Mouse (Mus musculus): ENCODE data around the gene Eno1. TPM values are rescaled to one million over a fixed set of nuclear protein-coding genes. Genes with fewer than 3 reads are reported as not detected.
A peak's percentile ranks its signal among the peaks of the same experiment; 100 is the strongest.

The Eno1 gene
- total and polyA plus RNA-seq, 2 experiments = 283 to 392 TPM

DNA sequence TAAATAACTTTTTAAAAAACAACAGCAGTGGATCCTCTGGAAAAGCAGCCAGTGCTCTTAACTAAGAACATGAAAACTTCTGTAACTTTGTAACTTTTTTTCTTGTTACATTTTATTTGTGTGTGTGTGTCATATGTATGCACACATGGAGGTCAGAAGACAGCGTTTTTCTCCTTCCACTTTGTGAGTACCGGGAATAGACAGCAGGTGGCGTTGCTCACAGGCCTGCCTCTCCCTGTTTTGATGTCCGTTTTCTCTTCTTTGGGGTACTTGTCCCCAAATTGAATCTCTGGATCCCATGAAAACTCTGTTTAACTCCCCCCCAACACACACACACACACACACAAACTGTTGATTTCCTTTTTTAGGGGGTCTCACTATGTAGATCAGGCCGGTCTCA is 22.6 kb upstream of the Eno1 start:
- WGBS = 45% methylated on average over 5 of the region's 5 CpGs
- no peak overlapping the region for H3K27ac ChIP-seq (replicated peaks; ENCODE audit: insufficient read depth, low read depth, low read length)
- H3K4me3 ChIP-seq (ENCODE audit: insufficient read depth, low read depth, low read length) = no peak overlapping the region
- H3K9ac ChIP-seq (ENCODE audit: low read depth, low read length) = no peak overlapping the region
- no peak for DNase-seq (ENCODE audit: extremely low read depth, low read depth, low spot score)
- no peak for TF ChIP-seq POLR2A (IDR thresholded peaks at IDR 0.05; ENCODE audit: extremely low read depth, insufficient read depth, low read length)
- peak; percentile 52; the same call in 1 of the 2 replicates for TF ChIP-seq CTCF (IDR thresholded peaks at IDR 0.05; ENCODE audit: low read depth, low read length)
- H3K4me1 ChIP-seq (ENCODE audit: control insufficient read depth, insufficient read depth, low read length) = peaks cover 5% of the 10 kb centered on the region
- H3K36me3 ChIP-seq (ENCODE audit: control insufficient read depth, insufficient read depth, low read length) = no peaks in the 10 kb centered on the region
- H3K79me2 ChIP-seq (ENCODE audit: control insufficient read depth, insufficient read depth, low read length) = no peaks in the 10 kb centered on the region
- no peaks in the 10 kb centered on the region for H3K27me3 ChIP-seq (ENCODE audit: control insufficient read depth, insufficient read depth, low read length)

DNA sequence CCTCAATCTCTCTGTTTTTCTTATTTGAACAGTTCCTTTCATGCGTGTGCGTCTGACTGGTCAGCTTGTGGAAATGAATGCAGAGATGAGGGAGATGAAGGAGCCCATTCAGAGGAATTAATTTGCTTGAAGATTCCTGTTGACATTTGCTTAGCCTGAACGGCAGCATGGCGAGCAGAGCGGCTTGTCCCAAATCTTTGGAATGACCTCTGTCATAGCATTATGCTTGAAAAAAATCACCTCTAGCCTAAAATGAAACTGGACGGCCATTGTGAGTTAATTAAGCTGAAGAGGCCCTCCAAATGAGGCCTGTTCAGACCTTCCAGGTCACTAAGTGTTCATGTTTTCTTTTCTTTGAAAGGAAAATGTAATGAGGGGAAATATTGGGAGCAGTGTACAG is 20.1 kb upstream of the Eno1 start:
- H3K27me3 ChIP-seq (ENCODE audit: control insufficient read depth, insufficient read depth, low read length) = no peaks in the 10 kb centered on the region
- TF ChIP-seq CTCF (IDR thresholded peaks at IDR 0.05; ENCODE audit: low read depth, low read length) (no peak), POLR2A (IDR thresholded peaks at IDR 0.05; ENCODE audit: extremely low read depth, insufficient read depth, low read length) (no peak)
- no peaks in the 10 kb centered on the region for H3K79me2 ChIP-seq (ENCODE audit: control insufficient read depth, insufficient read depth, low read length)
- no peak for DNase-seq (ENCODE audit: extremely low read depth, low read depth, low spot score)
- no peak overlapping the region for H3K4me3 ChIP-seq (ENCODE audit: insufficient read depth, low read depth, low read length)
- no peaks in the 10 kb centered on the region for H3K36me3 ChIP-seq (ENCODE audit: control insufficient read depth, insufficient read depth, low read length)
- H3K9ac ChIP-seq (ENCODE audit: low read depth, low read length) = no peak overlapping the region
- WGBS = 76% methylated on average over 6 of the region's 6 CpGs
- peaks cover 12% of the 10 kb centered on the region for H3K4me1 ChIP-seq (ENCODE audit: control insufficient read depth, insufficient read depth, low read length)
- H3K27ac ChIP-seq (replicated peaks; ENCODE audit: insufficient read depth, low read depth, low read length) = no peak overlapping the region

DNA sequence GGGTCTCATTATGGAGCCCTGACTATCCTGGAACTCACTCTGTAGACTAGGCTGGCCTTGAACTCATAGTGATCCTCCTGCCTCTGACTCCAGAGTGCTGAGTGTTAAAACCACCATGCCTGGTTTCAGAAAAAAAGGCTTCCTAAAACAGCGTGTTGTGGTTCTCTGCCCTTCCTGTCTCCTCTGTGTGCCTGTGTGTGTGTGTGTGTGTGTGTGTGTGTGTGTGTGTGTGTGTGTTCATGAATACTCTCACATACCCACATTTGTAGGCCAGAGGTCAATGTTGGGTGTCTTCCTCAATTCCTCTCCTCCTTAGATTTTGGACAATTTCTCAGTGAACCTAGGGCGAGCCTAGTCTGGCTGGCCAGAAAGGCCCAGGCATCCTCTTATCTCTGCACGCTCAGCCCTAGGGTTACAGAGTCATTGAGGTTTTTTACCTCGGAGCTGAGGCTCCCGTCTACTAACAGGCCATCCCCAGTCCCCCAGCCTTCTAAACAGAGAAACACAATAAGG is 19.4 kb upstream of the Eno1 start:
- no peaks in the 10 kb centered on the region for H3K27me3 ChIP-seq (ENCODE audit: control insufficient read depth, insufficient read depth, low read length)
- TF ChIP-seq CTCF (IDR thresholded peaks at IDR 0.05; ENCODE audit: low read depth, low read length) (no peak), POLR2A (IDR thresholded peaks at IDR 0.05; ENCODE audit: extremely low read depth, insufficient read depth, low read length) (no peak)
- H3K9ac ChIP-seq (ENCODE audit: low read depth, low read length) = no peak overlapping the region
- WGBS = 70% methylated on average over 5 of the region's 5 CpGs
- H3K36me3 ChIP-seq (ENCODE audit: control insufficient read depth, insufficient read depth, low read length) = no peaks in the 10 kb centered on the region
- DNase-seq (ENCODE audit: extremely low read depth, low read depth, low spot score) = no peak
- peaks cover 15% of the 10 kb centered on the region for H3K4me1 ChIP-seq (ENCODE audit: control insufficient read depth, insufficient read depth, low read length)
- H3K4me3 ChIP-seq (ENCODE audit: insufficient read depth, low read depth, low read length) = no peak overlapping the region
- no peaks in the 10 kb centered on the region for H3K79me2 ChIP-seq (ENCODE audit: control insufficient read depth, insufficient read depth, low read length)
- H3K27ac ChIP-seq (replicated peaks; ENCODE audit: insufficient read depth, low read depth, low read length) = no peak overlapping the region

DNA sequence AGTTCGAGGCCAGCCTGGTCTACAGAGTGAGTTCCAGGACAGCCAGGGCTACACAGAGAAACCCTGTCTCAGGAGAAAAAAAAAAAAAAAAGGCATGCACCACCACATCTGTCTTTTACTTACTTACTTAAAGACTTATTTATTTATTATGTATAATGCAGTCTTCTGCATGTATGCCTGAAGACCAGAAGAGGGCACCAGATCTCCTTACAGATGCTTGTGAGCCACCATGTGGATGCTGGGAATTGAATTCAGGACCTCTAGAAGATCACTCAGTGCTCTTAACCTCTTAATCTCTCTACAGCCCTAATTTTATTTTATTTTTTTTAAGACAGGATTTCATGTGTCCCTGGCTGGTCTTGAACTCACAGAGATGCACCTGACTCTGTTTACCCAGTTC is 18.6 kb upstream of the Eno1 start:
- 93% methylated on average over 1 of the region's 1 CpGs for WGBS

DNA sequence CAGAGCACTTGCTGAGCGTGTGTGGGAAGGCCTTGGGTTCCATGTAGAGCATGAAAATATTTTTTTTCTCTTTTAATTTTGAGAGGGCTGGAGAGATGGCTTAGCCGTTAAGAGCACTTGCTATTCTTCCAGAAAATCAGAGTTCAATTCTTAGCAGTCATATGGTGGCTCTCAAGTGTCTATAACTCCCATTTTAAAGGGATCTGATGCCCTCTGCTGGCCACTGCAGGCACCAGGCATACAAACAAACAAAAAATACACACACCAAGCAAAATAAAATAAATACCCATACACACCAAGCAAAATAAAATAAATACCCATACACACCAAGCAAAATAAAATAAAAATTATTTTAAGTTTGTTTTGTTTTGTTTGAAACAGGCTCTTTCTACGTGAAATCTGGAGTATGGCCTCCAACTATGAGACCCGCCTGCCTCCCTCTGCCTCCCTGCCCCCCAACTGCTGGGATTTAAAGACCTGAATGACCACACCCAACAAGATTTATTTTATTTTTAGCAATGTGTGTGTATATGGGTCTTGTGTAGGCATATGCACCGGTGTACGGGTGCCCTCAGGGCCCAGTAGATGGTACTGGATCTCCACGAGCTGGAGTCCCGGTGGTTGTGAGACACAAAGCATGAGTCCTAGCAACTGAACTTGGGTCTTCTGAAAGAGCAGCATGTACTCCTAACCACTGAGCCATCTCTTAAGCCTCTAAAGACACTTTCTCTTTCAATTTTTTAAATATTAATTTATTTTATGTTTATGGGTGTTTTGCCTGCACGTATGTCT is 16.8 kb upstream of the Eno1 start:
- H3K27ac ChIP-seq (replicated peaks; ENCODE audit: insufficient read depth, low read depth, low read length) = peak overlapping the region; percentile 74
- DNase-seq (ENCODE audit: extremely low read depth, low read depth, low spot score) = peak; percentile 70
- H3K27me3 ChIP-seq (ENCODE audit: control insufficient read depth, insufficient read depth, low read length) = no peaks in the 10 kb centered on the region
- no peaks in the 10 kb centered on the region for H3K36me3 ChIP-seq (ENCODE audit: control insufficient read depth, insufficient read depth, low read length)
- peaks cover 12% of the 10 kb centered on the region for H3K4me1 ChIP-seq (ENCODE audit: control insufficient read depth, insufficient read depth, low read length)
- peak overlapping the region; percentile 53 for H3K9ac ChIP-seq (ENCODE audit: low read depth, low read length)
- WGBS = 33% methylated on average over 9 of the region's 9 CpGs
- no peaks in the 10 kb centered on the region for H3K79me2 ChIP-seq (ENCODE audit: control insufficient read depth, insufficient read depth, low read length)
- H3K4me3 ChIP-seq (ENCODE audit: insufficient read depth, low read depth, low read length) = peak overlapping the region; percentile 44; the same call in 1 of the 2 replicates
- TF ChIP-seq POLR2A (IDR thresholded peaks at IDR 0.05; ENCODE audit: extremely low read depth, insufficient read depth, low read length) = no peak
- TF ChIP-seq CTCF (IDR thresholded peaks at IDR 0.05; ENCODE audit: low read depth, low read length) = peak; percentile 70

More for the DNA sequence above, 18.6 kb upstream of the Eno1 start:
- Histone ChIP-seq H3K4me1 (ENCODE audit: control insufficient read depth, insufficient read depth, low read length) (peaks cover 12% of the 10 kb centered on the region), H3K9ac (ENCODE audit: low read depth, low read length) (no peak overlapping the region), H3K4me3 (ENCODE audit: insufficient read depth, low read depth, low read length) (no peak overlapping the region), H3K79me2 (ENCODE audit: control insufficient read depth, insufficient read depth, low read length) (no peaks in the 10 kb centered on the region), H3K27ac (replicated peaks; ENCODE audit: insufficient read depth, low read depth, low read length) (no peak overlapping the region), H3K36me3 (ENCODE audit: control insufficient read depth, insufficient read depth, low read length) (no peaks in the 10 kb centered on the region), H3K27me3 (ENCODE audit: control insufficient read depth, insufficient read depth, low read length) (no peaks in the 10 kb centered on the region)
- TF ChIP-seq POLR2A (IDR thresholded peaks at IDR 0.05; ENCODE audit: extremely low read depth, insufficient read depth, low read length) (no peak), CTCF (IDR thresholded peaks at IDR 0.05; ENCODE audit: low read depth, low read length) (no peak)
- no peak for DNase-seq (ENCODE audit: extremely low read depth, low read depth, low spot score)

DNA sequence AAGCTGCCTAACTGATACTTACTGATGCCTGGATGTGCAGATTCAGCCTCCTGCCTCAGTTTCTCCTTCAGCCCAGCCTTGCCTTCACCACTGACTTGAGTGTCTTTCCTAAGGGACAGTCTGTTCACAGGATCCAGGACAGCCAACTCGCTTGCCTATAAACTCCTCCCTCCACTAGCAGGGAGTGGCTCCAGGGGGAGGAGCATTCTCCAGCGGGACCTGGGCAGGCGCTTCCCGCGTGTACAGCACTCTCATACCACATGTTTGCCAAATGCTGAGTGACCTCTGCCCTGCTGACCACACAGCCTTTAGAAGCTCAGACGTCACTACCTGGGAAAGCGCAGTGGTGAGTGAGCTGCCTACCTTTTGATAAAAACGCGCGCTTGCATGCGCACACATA is 15.9 kb upstream of the Eno1 start:
- H3K27ac ChIP-seq (replicated peaks; ENCODE audit: insufficient read depth, low read depth, low read length) = peak overlapping the region; percentile 96
- no peaks in the 10 kb centered on the region for H3K79me2 ChIP-seq (ENCODE audit: control insufficient read depth, insufficient read depth, low read length)
- H3K4me1 ChIP-seq (ENCODE audit: control insufficient read depth, insufficient read depth, low read length) = peaks cover 12% of the 10 kb centered on the region
- peak; percentile 98 for DNase-seq (ENCODE audit: extremely low read depth, low read depth, low spot score)
- TF ChIP-seq CTCF (IDR thresholded peaks at IDR 0.05; ENCODE audit: low read depth, low read length) (no peak), POLR2A (IDR thresholded peaks at IDR 0.05; ENCODE audit: extremely low read depth, insufficient read depth, low read length) (peak; percentile 61; the same call in 1 of the 2 replicates)
- H3K9ac ChIP-seq (ENCODE audit: low read depth, low read length) = peak overlapping the region; percentile 83
- peak overlapping the region; percentile 44 for H3K4me3 ChIP-seq (ENCODE audit: insufficient read depth, low read depth, low read length)
- H3K27me3 ChIP-seq (ENCODE audit: control insufficient read depth, insufficient read depth, low read length) = no peaks in the 10 kb centered on the region
- WGBS = 7% methylated on average over 11 of the region's 11 CpGs
- H3K36me3 ChIP-seq (ENCODE audit: control insufficient read depth, insufficient read depth, low read length) = no peaks in the 10 kb centered on the region

Measured in liver, adult 2 months (tissue).